Mouse (Mus musculus) limb, embryonic 11.5 days (tissue): ENCODE results near the gene Xiap. TPM values are rescaled to one million over a fixed set of nuclear protein-coding genes. Genes with fewer than 3 reads are reported as not detected.

ENCODE experiments used
- ATAC-seq: fragments of 200-750 bp; cut with Nextera tagmentation; 2 replicates; pipeline ENCODE4 v1.8.0; 2017; ENCODE audit warnings: low read depth; ENCODE audit not compliant: insufficient number of reproducible peaks, low FRiP score, low TSS enrichment
- DNase-seq: peaks from one replicate; pipeline ENCODE4 v3.0.0-alpha.2; 2015; ENCODE audit warnings: low spot score
- H3K27ac ChIP-seq: fragments of 300-500 bp; sonication (generic); replicated peaks from 2 replicates; pipeline ENCODE4 v1.5.1; 2014; ENCODE audit warnings: low read depth, mild to moderate bottlenecking, low read length
- H3K27me3 ChIP-seq: fragments of 300-500 bp; sonication (generic); 2 replicates; pipeline ENCODE4 v1.6.1; 2014; ENCODE audit warnings: mild to moderate bottlenecking, low read length, mixed read lengths; ENCODE audit not compliant: control insufficient read depth, insufficient read depth
- H3K36me3 ChIP-seq: fragments of 300-500 bp; sonication (generic); 2 replicates; pipeline ENCODE4 v1.6.1; 2014; ENCODE audit warnings: mild to moderate bottlenecking, low read length, moderate library complexity, mixed read lengths; ENCODE audit not compliant: control insufficient read depth, insufficient read depth
- H3K4me1 ChIP-seq: fragments of 300-500 bp; sonication (generic); 2 replicates; pipeline ENCODE4 v1.6.1; 2014; ENCODE audit warnings: low read length, mixed read lengths; ENCODE audit not compliant: control insufficient read depth, insufficient read depth
- H3K4me2 ChIP-seq: fragments of 300-500 bp; sonication (generic); 2 replicates; pipeline ENCODE4 v1.6.1; 2014; ENCODE audit warnings: low read depth, mild to moderate bottlenecking, moderate library complexity; ENCODE audit not compliant: severe bottlenecking
- H3K4me3 ChIP-seq: fragments of 300-500 bp; sonication (generic); 2 replicates; pipeline ENCODE4 v1.5.1; 2014; ENCODE audit warnings: low read depth, low read length
- H3K9ac ChIP-seq: fragments of 300-500 bp; sonication (generic); 2 replicates; pipeline ENCODE4 v1.6.1; 2014; ENCODE audit warnings: mild to moderate bottlenecking, low read length
- H3K9me3 ChIP-seq: fragments of 300-500 bp; sonication (generic); 2 replicates; pipeline ENCODE4 v1.6.1; 2016; ENCODE audit warnings: low read length; ENCODE audit not compliant: control insufficient read depth
- WGBS: fragments of 180-500 bp; shearing (Covaris S2); extraction: QIAGEN DNeasy Blood & Tissue Kit; methylation state at CpG from one replicate; pipeline ENCODE4 v1.1.7; 2014; 5-methylcytosine and 5-hydroxymethylcytosine counted together
- polyA plus RNA-seq: library from polyadenylated mRNA; unstranded; fragments of >200 nt; fragmentation: Nextera tagmentation; extraction: Ambion mirVana; gene quantifications from 2 replicates; pipeline ENCODE4 v1.2.1, GENCODE M21; 2014

Gene Xiap
- polyA plus RNA-seq, 1 experiment from 2014 or later = 14.9 TPM

DNA sequence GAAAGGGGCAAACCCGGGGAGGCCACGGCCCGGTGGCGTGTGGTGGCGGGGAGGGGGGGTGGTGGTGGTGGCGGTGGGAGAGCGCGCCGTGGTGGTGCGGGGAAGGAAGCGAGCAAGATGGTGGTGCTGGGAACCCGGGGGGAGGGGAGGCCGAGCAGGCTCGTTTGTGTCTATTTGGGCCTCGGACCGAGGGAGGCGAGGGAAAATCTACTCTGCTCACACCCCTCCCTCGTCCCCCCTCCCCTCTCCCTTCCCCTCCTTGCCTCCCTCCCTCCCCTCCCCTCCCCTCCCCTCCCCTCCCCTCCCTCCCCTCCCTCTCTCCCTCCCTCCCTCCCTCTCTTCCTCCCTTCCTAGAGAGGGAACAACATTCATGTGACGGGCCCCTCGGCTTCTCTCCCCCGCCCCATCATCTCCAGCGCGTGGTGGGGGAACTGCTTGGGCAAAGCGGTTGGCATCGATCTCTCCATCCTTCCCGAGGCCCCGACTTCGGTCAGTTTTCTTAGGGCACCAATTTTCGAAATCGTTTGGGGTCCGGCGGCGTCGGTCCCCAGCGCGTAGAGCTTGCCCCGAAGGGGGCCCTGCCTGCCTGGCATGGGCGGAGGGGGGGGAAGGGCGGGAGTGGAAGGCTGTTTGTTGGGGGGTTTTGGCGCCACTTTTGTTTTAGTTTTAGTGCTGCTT lies 91.0 kb downstream of the Xiap start:
- peak overlapping the region; percentile 46; the same call in 1 of the 2 replicates for H3K4me2 ChIP-seq
- peak; percentile 81 for DNase-seq
- 17% methylated on average over 15 of the region's 40 CpGs for WGBS
- no peaks in the 10 kb centered on the region for H3K4me1 ChIP-seq
- no peaks in the 10 kb centered on the region for H3K9me3 ChIP-seq
- peak overlapping the region; percentile 96 for H3K9ac ChIP-seq
- no peaks in the 10 kb centered on the region for H3K27me3 ChIP-seq
- peak overlapping the region; percentile 99 for H3K27ac ChIP-seq
- peak; percentile 84 for ATAC-seq
- peak overlapping the region; percentile 51 for H3K4me3 ChIP-seq
- no peaks in the 10 kb centered on the region for H3K36me3 ChIP-seq

DNA sequence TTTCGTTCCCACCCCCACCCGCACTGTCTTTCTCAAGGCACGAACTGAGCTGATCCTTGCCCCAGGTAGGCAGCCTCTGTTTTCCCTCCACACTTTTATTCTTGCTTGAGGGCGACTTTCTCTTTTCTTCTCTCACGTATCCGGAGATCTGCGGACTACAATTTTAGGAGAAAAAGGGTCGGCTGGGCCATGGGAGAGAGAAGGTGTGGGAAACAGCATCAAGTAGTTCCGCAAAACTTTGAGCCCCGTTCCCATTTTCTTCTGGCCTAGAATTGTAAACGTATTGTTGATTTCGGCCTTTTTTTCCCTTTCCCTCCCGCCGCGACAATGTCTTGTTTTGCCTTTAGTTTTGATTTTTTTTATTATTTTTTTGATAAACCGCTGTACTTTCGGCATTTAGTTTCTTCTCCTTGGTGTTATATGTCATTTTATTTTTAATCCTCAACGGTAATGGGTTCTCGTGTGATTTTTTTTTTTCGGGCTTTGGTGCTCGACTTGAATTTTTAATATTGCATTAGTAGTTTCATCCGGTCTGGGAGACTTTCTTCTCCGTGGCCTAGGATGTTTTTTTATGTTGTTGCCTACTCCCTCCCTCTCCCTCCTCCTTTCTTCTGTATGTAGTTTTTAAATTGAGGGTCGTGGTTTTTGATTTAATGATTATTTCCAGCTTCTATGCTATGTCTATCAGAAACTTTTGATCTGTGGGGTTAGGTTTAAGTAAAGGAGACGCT lies 91.7 kb downstream of the Xiap start:
- Histone ChIP-seq H3K4me1 (no peaks in the 10 kb centered on the region), H3K27me3 (no peaks in the 10 kb centered on the region), H3K9ac (peak overlapping the region; percentile 72), H3K4me3 (peak overlapping the region; percentile 51), H3K9me3 (no peaks in the 10 kb centered on the region), H3K36me3 (no peaks in the 10 kb centered on the region), H3K4me2 (peak overlapping the region; percentile 48; the same call in 1 of the 2 replicates), H3K27ac (peak overlapping the region; percentile 84)
- 15% methylated on average over 25 of the region's 25 CpGs for WGBS
- ATAC-seq = no peak
- DNase-seq = no peak

DNA sequence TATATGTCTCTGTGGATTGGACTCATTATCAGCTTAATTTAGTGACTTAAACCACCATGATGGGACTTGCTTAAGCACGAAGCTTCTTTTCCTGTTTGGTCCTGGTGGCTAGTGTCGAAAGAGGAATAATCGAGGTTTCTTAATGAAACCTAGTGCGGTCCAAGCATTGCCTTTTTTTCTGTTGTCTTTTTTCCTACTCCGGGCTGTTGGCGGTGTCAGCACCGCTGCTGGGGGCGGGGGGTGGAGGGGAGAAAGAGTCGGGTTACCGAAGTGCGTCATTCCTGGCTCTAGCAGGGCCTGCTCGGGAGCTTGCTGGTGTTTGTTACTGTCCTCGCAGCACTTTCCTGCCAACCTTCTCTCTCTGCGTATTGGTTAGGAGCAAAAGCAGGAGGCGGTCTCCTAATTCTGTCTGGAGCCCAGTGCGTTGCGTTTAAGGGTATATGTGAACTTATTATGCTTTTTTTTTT lies 92.5 kb downstream of the Xiap start:
- Histone ChIP-seq H3K4me1 (no peaks in the 10 kb centered on the region), H3K27ac (peak overlapping the region; percentile 84), H3K9me3 (no peaks in the 10 kb centered on the region), H3K9ac (peak overlapping the region; percentile 58), H3K36me3 (no peaks in the 10 kb centered on the region), H3K27me3 (no peaks in the 10 kb centered on the region), H3K4me2 (peak overlapping the region; percentile 48; the same call in 1 of the 2 replicates), H3K4me3 (peak overlapping the region; percentile 51)
- peak; percentile 75 for ATAC-seq
- peak; percentile 81 for DNase-seq
- WGBS = 12% methylated on average over 17 of the region's 17 CpGs

DNA sequence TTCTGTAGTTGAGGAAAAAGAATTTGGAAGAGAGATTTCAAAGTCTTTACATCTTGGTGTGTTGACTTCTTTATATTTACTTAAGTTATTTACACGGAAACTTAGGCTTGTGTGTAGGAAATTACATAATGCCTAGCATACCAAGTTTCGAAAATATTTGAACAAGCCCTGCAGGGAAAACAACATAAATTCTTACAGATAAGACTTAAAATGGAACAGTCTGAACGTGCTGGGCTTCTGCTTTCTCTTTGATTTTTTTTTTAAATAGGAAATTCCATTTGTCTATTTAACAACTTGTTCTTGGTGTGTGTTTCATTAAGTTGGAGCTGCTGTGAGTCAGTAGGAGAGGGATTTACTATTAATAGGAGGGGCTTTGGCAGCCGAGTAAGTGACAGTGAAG lies 93.6 kb downstream of the Xiap start:
- no peak for DNase-seq
- WGBS = 22% methylated on average over 4 of the region's 4 CpGs
- H3K9me3 ChIP-seq = no peaks in the 10 kb centered on the region
- H3K36me3 ChIP-seq = no peaks in the 10 kb centered on the region
- H3K4me2 ChIP-seq = peak overlapping the region; percentile 48
- H3K27me3 ChIP-seq = no peaks in the 10 kb centered on the region
- no peaks in the 10 kb centered on the region for H3K4me1 ChIP-seq
- ATAC-seq = no peak
- H3K9ac ChIP-seq = no peak overlapping the region
- H3K4me3 ChIP-seq = peak overlapping the region; percentile 20; the same call in 1 of the 2 replicates
- H3K27ac ChIP-seq = no peak overlapping the region

Other genes starting within 250 kb of the Xiap start
- gene Thoc2, start 139.0 kb upstream of the Xiap start, polyA plus RNA-seq = 91.8 and 98.1 TPM in 2 replicates
- gene Stag2, start 89.6 kb downstream of the Xiap start, polyA plus RNA-seq = 58.7 and 68.8 TPM in 2 replicates